Mouse (Mus musculus): ENCODE measurements around the gene Tmem135.

Tmem135 gene

GRCm38 (mm10) chr7:89421294-89421693 lies 17.3 kb upstream of the Tmem135 start:
- ChIA-PET POLR2A (no interaction called here), CTCF (interaction anchor here in 1 of 4 experiments (6.1 kb wide), 1 partner anchor 252 kb away, joined by 26 read pairs; no protein-coding TSS in a partner anchor)

DNA sequence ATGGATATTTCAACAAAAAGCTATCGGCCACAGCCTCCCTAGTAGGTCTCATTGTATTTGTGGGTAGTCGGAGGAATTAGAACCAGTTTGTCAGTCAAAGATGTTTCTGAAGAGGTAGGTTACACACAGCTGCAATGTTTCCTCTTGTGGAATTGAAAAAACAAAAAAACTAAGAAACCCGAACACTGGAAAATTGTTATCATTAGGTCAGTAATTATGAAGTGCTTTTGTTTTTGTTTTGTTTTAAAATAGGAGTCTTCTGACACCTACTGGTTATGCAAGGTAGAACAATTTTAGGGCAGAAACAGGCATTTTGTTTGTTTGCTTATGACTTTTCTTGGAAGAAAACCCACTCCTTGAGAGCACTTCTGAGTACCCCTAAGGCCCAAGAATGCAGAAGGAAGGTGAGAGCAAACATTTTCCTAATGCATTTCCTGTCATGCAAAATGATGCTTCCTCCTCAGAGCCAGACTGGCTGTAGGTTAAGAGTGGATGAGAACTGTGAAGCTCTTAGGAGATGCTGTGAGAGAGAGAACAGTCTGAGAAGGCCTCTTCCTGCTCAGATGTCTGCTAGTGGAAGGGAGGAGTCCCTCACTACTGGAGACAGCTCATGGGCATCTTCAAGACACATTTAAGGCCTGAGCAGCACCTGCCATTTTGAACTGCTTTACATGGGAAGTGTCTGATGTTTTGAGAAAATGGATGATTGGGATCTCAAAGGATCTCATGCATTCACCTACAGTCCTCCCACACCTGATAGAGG lies 15.1 kb upstream of the Tmem135 start:
- ChIA-PET POLR2A (interaction anchor here in 1 of 4 experiments (0.6 to 0.8 kb wide), 3 partner anchors 13 to 21 kb away, joined by 3 read pairs; no protein-coding TSS in a partner anchor), CTCF (interaction anchor here (0.5 to 6.1 kb wide), 8 partner anchors 9 to 1993 kb away, joined by 3 to 26 read pairs (median 4); no protein-coding TSS in a partner anchor)

DNA sequence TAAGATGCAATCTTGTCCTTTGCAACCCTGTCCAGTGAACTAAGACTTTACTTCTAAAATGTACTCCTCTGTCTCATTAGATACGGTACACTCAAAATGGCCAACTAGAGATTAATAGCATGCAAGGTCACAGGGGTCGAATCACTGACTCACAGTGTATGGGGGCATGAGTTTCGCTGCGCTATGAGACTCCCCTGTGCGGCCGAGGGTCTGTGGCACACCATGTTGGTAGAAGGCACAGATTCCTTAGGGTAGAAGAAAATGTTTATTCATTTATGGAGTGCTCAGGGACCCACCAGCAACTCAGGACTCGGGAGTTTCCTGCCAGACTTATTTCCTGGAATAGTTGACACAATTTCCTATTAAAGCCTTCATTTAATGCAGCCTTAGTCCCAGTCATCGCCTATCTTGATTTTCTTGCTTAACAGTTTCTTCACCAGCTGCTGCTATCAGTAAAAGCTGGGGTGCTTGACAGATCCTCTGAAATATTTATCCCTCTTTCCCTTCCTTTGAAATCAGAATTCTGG lies 14.2 kb upstream of the Tmem135 start:
- CTCF ChIA-PET: interaction anchor here in 3 of 4 experiments (1.0 to 6.1 kb wide), 4 partner anchors 15 to 291 kb away, joined by 3 to 26 read pairs (median 4); no protein-coding TSS in a partner anchor
- POLR2A ChIA-PET: interaction anchor here in 1 of 4 experiments (0.8 kb wide), 1 partner anchor 16 kb away, joined by 3 read pairs; no protein-coding TSS in a partner anchor

DNA sequence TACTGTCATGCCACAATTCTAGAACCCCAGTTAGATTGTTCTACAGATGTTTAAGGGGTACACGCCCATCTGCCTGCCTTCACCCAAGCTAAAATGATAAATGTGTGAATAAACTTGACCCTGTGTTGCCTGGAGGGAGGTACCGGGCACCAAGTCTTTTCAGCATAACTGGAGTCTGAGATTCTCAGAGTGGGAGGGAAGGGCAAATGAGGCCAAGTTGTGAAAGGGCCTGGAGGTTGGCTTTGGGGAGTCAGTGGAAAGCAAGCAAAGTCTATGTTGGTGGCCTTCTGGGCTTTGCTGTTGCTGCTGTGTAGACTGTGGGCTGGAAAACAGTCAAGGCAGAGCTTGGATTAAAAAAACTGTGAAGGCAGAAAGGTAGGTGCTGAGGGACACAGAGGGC lies 13.7 kb upstream of the Tmem135 start:
- POLR2A ChIA-PET: interaction anchor here in 1 of 4 experiments (0.6 kb wide), 1 partner anchor 306 kb away, joined by 7 read pairs; no protein-coding TSS in a partner anchor
- CTCF ChIA-PET: interaction anchor here in 1 of 4 experiments (6.1 kb wide), 1 partner anchor 249 kb away, joined by 26 read pairs; no protein-coding TSS in a partner anchor

DNA sequence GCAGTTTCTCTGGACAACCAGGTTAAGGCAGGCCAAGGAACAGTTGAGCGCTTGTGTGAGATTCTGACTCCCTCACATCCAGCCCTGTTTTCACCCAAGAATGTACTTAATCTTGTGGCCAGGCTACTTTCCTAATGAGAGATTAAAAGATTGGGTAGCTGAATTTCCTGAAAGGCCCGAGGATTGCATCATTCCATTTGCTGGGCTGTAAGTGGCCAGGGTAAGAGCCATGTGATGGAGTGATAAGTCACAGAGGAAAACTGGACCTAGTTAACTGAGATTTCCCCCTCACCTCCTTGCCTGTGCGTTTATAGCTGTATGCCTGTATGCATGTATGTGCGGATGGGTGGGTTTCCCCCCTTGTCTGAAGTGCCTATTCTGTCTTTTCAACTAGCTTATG lies 12.0 kb upstream of the Tmem135 start:
- POLR2A ChIA-PET: interaction anchor here in 1 of 4 experiments (0.7 to 1.5 kb wide), 2 partner anchors 12 to 38 kb away, joined by 3 to 5 read pairs; partner anchors contain the start of genes Fzd4 and Tmem135
- CTCF ChIA-PET: interaction anchor here in 1 of 4 experiments (6.1 kb wide), 1 partner anchor 247 kb away, joined by 26 read pairs; no protein-coding TSS in a partner anchor

DNA sequence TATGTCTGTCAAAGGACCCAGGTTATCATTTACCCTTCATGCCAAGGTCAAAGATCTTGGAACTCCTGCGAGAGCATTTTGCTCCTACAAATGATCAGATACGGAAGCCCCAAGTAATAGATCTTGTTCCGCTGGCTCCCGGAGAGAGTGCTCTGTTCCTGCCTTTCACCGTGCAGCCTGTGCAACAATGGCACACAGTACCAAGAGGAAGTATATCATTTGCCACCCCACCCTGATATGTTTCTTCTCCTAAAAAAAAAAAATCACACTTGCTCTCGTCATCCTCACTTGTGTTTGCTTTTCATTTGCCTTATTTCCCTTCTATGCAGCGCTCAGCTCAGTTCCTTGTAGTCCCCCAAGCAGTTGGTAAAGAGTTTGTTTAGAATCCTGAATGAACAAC lies 8.1 kb upstream of the Tmem135 start:
- ChIA-PET POLR2A (interaction anchor here in 2 of 4 experiments (1.0 to 1.1 kb wide), 2 partner anchors 8 to 9 kb away, joined by 3 read pairs; partner anchors contain the start of gene Tmem135 (in 1 of the 2)), CTCF (no interaction called here)

DNA sequence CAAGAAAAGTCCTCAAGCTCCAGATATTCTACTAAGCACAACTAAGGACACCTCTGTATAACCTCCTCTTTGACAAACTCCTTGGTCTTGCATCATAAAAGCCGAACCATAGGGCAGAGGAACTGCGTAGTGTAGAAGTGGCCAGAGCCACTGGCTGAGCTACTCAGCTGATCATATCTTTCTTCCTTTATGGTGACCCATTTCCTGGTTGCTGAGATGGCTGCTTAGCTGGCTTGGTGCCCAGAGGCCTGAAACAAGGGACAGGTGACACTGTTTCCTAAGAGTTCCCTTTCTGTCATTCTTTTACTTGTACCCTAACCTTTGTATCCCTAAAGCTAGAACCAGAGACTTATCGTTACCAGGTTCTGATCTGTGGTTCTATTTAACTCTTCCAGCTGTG lies 7.3 kb upstream of the Tmem135 start:
- CTCF ChIA-PET: no interaction called here

DNA sequence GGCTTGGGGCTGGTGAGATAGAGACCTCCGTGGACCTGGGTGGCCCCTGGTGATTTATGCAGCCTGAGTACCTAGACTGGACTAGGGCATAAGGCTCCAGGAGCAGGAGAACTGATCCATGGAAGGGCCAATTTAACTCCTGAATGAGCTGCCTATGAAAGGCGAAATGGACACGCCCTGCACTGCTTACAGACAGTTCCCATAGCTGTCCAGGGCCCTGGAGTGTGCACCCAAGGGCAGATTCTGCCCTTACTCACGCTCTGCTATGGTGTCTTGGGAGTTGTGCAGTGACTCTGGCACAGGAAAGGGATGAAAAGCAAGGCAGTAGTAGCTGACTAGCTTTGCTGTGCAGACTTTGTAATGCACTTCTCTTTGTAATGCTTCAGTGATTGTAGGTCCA lies 6.3 kb upstream of the Tmem135 start:
- ChIA-PET POLR2A (interaction anchor here in 1 of 4 experiments (1.1 kb wide), 1 partner anchor 8 kb away, joined by 3 read pairs; no protein-coding TSS in a partner anchor), CTCF (interaction anchor here in 1 of 4 experiments (0.8 to 1.2 kb wide), 2 partner anchors 9 to 28 kb away, joined by 3 read pairs; no protein-coding TSS in a partner anchor)

More for the DNA sequence above, 7.3 kb upstream of the Tmem135 start:
- POLR2A ChIA-PET: interaction anchor here in 1 of 4 experiments (1.1 kb wide), 1 partner anchor 9 kb away, joined by 3 read pairs; no protein-coding TSS in a partner anchor

GRCm38 (mm10) chr7:89407006-89407940 lies 3.3 kb upstream of the Tmem135 start:
- POLR2A ChIA-PET: interaction anchor here in 1 of 4 experiments (0.6 kb wide), 1 partner anchor 547 kb away, joined by 3 read pairs; no protein-coding TSS in a partner anchor
- CTCF ChIA-PET: no interaction called here

GRCm38 (mm10) chr7:89406011-89406410 lies 2.0 kb upstream of the Tmem135 start:
- ChIA-PET POLR2A (no interaction called here), CTCF (no interaction called here)

- CTCF ChIA-PET: no interaction called here
- POLR2A ChIA-PET: interaction anchor here in 1 of 4 experiments (1.6 kb wide), 1 partner anchor 11 kb away, joined by 5 read pairs; no protein-coding TSS in a partner anchor
Measured at GRCm38 (mm10) chr7:89404734-89405440, 865 bp upstream of the Tmem135 start.

- CTCF ChIA-PET: interaction anchor here in 1 of 4 experiments (0.8 kb wide), 1 partner anchor 235 kb away, joined by 3 read pairs; no protein-coding TSS in a partner anchor
- POLR2A ChIA-PET: interaction anchor here in 3 of 4 experiments (0.6 to 1.6 kb wide), 4 partner anchors 9 to 432 kb away, joined by 3 to 5 read pairs (median 3); no protein-coding TSS in a partner anchor
Measured at GRCm38 (mm10) chr7:89403053-89403972, 709 bp downstream of the Tmem135 start.

DNA sequence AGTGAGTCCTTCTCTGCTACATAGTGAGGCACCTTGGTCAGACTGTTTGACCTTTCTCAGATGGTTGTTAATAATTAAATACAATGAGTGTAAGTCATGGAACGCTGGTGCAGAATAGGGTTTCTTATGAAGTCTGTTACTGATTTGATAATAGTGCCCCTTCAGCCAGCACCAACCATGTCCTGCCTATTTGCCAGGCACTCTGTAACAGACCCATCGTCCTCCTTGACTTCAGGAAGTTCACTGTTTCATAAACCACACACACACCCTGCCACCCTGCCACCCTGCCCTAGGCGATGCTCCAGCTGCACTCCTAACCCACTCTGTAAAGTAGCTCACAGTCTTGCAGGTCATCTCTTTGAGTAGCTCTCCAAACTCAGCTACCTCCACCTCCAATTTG lies 2.1 kb downstream of the Tmem135 start:
- CTCF ChIA-PET: no interaction called here
- POLR2A ChIA-PET: interaction anchor here in 3 of 4 experiments (0.6 to 1.2 kb wide), 8 partner anchors 9 to 1067 kb away, joined by 3 to 8 read pairs (median 3); no protein-coding TSS in a partner anchor

- POLR2A ChIA-PET: interaction anchor here in 2 of 4 experiments (0.6 to 1.2 kb wide), 5 partner anchors 9 to 1007 kb away, joined by 3 to 8 read pairs (median 4); no protein-coding TSS in a partner anchor
- CTCF ChIA-PET: interaction anchor here in 2 of 4 experiments (0.5 to 0.6 kb wide), 2 partner anchors 463 to 490 kb away, joined by 3 to 9 read pairs; no protein-coding TSS in a partner anchor
Measured at GRCm38 (mm10) chr7:89401136-89401858, 2.7 kb downstream of the Tmem135 start.

DNA sequence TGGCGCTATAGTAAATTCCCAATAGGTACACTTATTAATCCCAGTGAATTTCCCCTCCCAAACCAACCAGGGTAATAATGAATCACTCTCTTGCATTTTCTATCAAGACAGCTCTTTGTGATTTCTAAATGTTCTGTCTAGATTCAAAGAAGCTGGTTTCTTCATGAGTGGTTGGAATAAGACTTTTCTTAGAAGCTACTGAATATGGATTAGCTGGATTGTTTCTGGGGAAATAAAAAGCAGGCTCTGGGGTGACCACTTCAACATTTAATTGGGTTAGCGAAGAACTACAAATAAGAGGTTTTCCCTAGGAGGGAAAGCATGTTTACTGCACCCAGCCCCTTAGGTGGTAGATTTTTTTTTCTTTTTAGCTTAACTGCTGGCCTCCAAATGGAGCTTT lies 3.3 kb downstream of the Tmem135 start:
- ChIA-PET POLR2A (no interaction called here), CTCF (interaction anchor here in 2 of 4 experiments (0.5 to 0.6 kb wide), 2 partner anchors 464 to 491 kb away, joined by 3 to 9 read pairs; no protein-coding TSS in a partner anchor)
